Mouse (Mus musculus): ENCODE results near the gene BC035947.
"Not testable (repeated sequence)": the region's sequence is repeated elsewhere in the genome, so short reads cannot be mapped to it uniquely, and the experiment has no call there.

The BC035947 gene

DNA sequence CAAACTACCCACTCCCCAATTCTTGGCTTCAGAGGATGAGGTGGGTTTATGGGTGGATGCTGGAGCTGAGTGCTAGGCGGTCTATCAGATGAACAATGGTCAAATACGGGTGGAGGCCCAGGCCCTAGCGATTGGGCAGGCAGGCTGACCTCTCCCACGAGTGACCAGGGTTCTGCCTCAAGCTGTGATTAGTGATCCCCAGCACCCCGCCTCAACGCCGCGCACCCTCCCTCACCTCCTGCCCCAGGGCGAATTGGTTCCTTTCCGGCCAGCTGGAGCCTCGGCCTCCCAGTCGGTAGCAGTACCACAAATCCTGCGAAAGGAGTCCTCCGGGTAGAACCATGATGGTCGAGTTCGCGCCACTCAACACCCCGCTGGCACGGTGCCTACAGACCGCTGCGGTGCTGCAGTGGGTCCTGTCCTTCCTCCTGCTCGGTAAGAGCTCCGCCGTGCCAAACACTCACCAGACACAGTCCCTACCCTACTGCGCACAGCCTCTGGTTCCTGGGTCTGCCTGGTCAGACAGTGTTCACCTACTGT lies at the start of gene BC035947:
Gene BC035947, minus strand, starts transcription at position 538 of the 540 bp plus-strand sequence.
- DNase-seq (ENCODE audit: low read depth, low spot score): no peak

DNA sequence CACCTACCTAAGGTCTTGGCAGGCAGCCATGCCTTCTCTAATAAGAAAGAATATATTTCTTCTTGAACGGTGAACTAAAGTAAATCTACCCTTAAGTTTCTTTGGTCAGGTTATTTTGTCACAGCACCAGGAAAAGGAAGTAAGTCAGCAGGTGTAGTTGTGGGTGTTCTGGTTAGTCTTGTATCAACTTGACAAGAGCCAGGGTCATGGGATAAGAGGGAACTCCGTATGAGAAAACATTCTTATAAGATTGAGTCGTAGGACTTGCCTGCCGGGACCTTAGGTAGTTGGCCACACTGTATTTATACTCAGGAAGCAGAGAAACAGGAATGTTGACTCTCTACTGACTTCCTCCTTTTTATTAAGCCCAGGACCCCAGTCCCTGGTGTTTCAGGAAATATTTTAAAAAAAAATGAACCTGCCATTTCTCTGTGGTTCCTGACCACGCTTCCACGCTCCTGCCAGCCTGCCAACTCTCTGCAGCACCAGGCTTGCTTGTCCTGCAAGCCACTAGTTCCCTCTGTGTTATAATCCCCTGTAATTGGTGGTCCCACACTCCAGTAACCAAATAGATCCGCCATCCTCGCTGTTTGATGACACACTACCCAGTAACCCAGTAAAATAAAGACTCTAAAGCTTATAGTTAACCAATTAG lies 42.2 kb upstream of the BC035947 start:
- DNase-seq (ENCODE audit: low read depth, low spot score): no peak

DNA sequence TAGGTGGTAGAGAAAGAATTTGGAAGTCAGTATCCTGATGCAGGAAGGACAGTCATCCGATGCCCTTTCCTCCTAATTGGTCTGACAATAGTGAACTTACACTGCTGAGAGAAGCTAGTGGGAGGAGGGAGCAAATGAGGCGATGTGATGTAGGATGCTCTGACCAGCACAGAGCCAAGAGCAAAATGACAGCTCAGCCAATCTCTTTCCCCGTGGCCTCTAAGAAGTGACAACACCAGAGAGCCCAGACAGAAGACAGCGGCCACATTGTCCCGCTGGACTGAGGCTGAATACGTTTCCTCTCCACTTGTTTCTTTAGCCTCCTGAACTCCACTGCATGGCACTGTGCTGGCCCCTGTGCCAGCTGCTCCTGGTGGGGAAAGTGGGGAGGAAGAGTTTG lies 37.0 kb upstream of the BC035947 start:
- DNase-seq (ENCODE audit: low read depth, low spot score): no peak

DNA sequence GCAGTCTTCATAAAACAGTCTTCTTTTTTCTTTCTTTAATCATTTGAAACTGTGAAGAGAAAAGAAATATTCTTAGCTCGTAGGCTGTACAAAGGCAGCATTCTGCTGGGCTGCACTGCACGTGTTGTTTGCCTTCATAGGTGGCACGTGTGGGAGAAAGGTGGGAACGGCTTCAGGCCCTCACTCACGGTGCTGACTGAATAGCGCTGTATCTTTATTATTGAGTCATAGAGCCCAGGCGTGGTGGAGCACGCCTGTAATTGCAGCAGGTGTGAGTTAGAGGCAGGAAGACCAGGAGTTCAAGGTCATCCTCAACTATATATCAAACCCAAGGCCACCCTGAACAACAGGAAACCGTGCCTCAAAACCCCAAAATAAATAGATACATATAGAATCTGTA lies 34.3 kb upstream of the BC035947 start:
- DNase-seq (ENCODE audit: low read depth, low spot score): no peak

DNA sequence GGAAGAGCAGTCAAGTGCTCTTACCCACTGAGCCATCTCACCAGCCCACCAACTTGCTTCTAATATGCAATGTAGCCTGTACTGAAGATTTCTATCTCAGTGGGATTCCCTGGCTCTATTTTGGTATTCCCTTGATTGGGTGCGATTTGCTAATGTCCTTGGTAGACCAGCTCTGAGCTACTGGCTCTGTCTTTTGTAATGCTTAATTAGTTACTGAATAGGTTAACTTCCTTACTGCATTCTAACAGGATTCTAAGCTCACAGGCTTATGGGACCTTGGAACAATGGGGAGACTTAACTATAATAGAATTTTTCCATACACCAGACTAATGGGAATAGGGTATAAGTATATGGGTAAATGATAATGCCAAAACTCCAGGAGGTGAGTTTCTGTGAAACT lies 31.7 kb upstream of the BC035947 start:
- not testable (repeated sequence) for DNase-seq (ENCODE audit: low read depth, low spot score)

DNA sequence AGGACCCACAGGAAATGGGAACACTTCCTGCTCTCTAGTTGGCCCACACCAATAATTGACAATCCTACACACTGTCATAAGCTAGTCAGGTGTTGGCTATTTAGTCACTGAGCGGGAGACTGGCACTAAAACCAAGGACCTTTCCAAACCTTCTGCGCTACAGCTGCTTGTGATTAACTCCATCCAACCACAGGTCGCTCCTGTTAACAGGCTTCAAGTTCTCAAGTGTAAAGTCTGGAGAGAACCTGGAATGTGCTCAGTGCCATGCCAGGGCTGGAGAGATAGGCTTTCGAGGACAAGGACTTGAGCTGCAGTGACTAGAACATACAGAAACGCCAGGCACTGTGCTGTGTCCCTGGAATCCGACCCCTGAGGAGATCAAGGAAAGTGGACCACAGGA lies 27.2 kb upstream of the BC035947 start:
- peak; percentile 16 for DNase-seq (ENCODE audit: low read depth, low spot score)

DNA sequence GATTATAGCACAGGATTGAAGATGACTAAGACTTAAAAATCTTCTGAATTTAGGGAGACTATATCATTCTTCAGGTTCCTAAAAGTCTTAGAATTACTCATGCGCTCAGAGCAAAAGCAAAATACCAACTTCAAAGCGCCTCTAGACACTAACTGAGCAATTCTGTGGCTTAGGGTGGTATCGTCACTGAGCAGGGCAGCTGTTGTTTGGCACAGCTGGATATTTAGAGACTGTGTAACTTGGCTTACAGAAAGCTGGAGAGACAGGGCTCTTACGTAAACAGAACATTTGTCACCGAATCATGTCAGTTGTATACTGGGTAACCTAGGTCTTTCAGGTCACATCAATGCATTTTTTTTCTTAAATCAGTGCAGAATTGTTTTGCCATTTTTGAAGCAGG lies 26.4 kb upstream of the BC035947 start:
- peak; percentile 53 for DNase-seq (ENCODE audit: low read depth, low spot score)

DNA sequence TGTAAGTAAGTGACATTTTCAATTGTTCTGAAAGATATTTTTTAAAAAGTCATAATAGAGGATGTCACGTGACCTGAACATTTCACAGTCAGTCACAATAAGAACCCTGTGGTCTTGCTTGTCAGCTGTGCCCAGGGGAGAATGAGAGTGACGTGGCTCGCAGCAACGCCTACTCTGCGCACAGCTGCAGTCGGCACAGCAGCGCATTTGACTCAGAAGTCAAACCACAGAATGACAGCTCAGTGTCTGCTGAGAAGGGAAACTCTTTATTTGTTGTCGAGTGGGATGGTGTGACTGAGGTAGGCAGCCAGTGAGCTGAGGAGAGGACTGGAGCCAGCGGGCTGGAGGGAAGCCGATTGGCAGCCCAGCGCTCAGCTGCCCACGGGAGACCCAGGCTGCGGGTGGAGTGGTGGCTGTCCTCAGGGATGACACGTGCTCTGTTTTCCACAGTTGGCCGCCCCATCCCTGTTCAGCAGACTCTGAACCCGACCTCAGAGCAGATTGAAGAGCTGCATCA lies 25.6 kb upstream of the BC035947 start:
- peak; percentile 91 for DNase-seq (ENCODE audit: low read depth, low spot score)

DNA sequence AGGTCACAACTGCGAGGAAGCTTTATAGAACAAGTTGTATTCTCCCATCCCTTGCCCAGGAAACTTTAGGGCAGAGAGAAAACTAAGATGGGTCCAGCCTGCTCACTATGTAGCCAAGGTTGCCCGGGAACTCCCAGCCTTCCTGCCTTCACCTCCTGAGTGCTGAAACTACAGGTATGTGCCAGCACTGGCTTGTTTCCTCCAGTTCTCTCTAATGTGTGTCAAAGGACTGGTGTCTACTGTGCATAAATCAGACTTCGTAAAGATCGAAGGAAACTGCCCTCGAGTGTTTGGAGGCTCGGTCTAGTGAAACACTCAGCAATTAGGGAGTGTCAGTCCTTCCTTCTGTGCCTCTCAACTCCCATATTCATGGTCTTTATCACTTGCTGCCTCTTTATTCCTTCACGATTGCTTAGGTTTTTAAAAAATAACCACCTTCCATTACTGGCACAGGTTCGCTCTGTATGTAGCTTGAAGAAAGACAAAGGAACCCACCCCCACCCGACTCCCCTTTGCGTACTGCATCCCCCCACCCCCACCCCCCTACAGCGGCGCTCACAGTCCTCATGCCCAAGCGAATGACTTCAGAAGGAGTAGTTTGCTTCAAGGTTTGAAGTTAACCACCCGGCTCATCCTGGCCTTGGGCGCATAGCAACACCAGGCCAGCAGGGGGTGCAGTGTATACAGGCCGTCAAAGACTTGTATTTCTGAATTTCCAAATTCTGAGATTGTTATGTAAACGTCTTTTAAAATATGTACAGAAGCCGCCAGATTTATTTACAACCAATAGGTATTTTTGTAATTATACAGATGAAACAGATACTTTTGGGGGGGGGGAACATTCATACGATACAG lies 24.6 kb upstream of the BC035947 start:
- peak; percentile 82 for DNase-seq (ENCODE audit: low read depth, low spot score)

DNA sequence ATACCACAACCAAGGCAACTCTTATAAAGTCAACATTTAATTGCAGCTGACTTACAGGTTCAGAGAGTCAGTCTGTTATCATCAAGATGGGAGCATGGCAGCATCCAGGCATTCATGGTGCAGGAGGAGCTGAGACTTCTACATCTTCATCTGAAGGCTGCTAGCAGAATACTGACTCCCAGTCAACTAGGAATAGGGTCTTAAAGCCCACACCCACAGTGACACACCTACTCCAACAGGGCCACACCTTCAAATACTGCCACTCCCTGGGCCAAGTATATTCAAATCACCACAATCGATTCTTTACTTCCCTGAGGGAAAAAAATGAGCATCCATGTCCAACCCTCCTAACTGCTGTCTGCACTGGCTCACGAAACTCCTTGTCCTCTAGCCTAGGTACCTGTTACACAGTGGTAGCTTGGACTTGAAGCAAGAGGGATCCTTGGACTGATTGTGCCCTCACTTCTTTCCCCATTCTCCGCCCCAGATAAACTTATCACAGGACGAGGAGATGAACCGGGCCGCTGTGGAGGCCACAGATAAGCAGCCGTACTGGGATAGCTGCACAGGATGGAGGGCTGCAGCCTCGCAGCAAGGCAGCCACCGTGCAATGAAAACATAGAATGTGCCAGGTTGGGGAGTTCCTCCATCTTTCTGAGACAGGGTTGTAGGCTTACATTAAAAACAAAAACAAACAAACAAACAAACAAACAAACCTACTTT lies 22.6 kb upstream of the BC035947 start:
- no peak for DNase-seq (ENCODE audit: low read depth, low spot score)

DNA sequence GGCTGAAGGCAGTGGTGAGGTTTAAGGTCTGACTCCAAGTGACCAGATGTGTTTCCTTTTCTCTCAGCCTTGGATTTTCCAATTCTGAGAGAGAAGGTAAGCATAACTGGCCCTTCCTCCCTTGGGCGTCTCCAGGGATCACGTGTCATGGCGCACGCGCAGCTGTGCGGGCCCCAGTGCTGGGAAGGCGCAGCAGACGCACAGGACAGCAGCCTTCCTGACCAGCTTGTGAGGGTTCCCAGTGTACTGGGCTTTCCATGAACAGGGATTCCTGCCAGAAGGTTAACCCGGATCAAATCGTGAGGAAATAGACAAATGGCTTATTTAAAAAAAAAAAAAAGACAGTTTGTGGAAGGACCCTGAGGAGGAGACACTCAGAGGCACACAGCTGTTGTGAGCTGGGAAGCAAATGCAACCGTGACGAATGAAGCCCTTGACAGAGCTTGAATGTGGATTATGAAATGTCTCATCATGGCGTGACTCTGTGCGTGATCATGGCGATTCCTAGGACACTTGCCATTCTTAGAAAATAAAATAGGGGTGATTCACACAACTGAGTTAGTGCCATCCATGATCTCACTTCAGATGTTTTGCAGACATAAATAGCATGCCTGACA lies 20.3 kb upstream of the BC035947 start:
- peak; percentile 56 for DNase-seq (ENCODE audit: low read depth, low spot score)

DNA sequence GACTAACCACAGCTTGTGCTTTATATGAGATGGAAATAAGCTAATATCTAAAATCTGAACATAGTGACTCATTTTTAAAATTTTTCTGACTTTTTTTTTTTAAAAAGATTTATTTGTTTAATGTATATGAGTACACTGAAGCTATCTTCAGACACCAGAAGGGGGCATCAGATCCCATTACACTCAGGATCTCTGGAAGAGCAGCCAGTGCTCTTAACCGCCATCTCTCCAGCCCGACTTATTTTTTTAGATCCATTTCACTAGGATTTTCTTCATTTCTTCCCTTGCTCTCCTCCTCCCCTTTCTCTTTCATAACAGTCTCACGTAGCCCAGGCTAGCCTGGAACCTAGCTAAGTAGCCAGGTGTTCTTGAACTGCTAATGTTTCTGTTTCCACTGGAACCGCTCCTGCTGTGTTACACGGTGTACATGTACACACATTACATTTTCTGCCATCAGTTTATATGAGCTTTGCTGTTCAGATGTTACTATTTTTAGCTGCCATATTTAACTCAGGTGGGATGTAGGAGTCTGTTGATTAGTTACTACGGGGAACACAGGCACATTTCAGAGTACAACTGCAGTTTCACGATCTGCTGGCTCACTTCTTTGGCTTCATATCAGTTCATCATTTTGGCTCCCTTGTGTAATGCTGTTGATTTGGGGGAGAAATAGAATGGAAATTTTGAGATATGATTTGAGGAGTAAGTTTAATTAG lies 18.7 kb upstream of the BC035947 start:
- DNase-seq (ENCODE audit: low read depth, low spot score): no peak

DNA sequence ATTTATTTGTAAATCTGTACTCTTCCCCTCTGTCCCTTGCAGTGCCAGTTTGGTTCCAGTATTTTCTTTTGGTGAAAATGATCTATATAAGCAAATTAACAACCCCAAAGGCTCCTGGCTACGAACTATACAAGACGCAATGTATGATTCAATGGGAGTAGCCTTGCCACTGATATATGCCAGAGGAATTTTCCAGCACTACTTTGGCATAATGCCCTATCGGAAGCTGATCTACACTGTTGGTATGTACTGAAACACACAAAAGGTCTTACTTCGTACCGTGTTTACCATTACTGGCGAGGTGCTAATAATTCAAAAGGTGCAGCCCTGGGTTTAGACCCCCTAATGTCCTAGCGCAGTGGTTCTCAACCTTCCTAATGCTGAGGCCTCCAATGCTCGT lies 17.1 kb upstream of the BC035947 start:
- peak; percentile 56 for DNase-seq (ENCODE audit: low read depth, low spot score)

DNA sequence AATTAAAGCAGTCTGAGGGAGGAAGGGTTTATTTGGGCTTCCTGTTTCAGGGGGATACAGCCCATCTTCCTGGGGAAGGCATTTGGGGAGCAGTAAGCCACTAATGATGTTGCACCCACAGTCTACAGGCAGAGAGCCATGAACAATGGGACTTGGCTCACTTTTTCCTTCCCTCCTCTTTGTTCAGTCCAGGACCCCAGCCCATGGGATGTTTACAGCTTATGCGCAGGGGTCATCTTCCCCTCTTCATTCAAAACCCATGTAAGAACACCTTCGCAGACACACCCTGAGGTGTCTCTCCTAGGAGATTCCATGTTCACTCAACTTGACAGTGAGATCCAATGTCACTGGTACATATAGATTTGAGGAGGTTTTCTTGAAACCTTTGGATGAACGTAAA lies 16.4 kb upstream of the BC035947 start:
- DNase-seq (ENCODE audit: low read depth, low spot score): no peak

DNA sequence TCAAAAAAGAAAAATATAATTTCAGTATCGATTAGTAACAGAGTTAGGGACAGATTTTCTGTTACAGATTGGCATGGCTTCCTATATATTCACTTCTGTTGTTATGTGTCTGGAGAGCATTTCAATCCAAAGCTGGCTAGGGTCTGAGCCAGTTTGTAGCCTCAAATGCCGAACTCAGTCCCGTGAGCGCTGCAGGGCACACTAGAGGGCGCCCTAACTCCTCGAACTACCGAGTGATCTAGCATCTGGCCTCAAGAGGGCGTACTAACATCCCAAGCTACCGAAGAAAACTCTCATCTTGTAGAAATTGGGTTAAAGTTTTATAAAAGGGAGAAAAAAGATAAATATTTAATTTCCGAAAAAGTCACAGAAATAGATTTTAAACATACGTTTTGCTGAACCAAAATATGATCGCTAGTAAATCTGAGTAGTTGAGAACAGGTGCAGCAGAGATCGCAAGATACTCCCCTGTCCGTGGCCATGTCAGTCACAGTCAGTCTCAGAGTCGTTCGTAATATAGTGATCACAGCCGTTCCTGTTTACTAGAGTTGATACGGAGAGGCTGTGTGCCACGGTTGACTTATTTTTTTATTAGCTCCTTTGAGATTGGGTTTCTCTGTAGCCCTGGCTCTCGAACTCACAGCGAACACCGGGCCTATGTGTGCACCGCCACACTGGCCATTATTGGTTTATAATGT lies 13.4 kb upstream of the BC035947 start:
- peak; percentile 69 for DNase-seq (ENCODE audit: low read depth, low spot score)

DNA sequence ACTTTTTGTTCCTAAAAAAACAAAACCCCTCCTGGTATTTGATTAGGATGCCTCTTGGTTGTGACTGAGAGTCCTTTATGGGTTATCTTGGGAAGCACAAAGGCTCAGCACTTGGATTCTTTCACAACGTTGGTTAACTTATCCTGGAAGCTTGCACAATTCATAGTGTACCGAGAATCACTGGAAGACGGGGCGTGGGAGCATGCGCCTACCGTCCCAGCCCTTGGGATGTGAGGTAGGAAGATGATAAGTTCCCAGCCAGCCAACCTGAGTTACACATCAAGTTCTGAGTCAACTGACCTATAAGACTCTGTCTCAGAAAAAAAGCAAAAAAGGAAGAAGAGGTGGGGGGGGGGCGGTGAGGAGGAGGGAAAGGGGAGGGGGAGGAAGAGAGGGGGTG lies 6.9 kb upstream of the BC035947 start:
- DNase-seq (ENCODE audit: low read depth, low spot score): no peak

DNA sequence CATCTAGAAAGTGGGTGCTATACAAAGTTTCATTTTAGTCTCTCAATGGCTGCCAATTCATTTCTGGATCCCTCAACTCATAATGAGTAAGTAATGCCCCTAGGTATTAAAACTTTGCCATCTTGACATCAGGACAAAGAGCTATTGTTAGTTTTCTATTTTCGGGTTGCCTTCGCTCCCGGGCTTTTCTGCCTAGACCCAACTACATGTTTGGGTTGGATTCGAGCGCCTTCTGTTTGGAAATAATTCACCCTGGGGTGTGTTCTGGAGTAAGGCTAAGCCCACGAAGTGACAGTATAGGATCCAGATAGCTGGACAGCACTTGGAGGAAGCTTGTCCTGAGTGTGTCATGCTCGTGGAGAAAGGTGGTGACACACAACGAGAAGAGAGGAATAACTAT lies 798 bp upstream of the BC035947 start:
- DNase-seq (ENCODE audit: low read depth, low spot score): no peak

DNA sequence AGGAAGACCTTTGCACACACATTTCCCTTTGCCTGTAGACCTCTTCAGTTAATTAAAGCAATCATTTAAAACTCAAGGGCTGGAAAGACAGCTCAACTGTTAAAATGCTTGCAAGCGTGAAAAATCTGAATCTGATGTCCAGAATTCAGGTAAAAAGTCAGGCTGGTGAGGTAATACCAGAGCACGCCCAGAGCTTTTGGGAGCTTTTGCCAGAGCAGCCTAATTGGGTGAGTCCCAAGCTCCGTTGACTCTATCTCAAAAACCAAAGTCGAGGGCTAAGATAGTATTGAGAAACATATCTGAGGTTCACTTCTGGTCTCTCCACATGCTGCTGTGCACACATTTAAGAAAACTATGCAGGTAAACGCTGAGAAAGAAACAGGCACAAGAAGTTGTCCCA lies 1.1 kb downstream of the BC035947 start, which contains the start of gene Mogat1:
Gene Mogat1, plus strand, starts transcription at position 130 of the 400 bp plus-strand sequence.
- DNase-seq (ENCODE audit: low read depth, low spot score): no peak

DNA sequence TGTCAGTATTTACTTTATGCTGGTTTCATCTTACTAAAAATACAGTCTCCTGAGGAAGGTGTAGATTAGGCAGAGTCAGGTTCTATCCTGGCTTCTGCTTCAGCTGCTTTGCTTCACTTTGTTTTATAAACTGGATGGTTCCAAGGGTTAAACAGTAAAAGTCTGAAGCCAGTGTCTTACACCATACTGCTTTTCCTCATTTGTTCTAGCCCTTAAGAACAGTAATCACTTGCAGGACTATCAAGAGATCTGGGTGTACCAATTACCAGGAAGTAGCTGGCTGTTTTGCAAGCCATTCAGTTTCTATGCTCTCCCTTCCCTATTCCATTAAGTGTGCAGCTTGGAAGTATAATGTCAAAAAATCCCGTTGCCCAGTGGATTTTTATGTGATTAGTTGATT lies 4.8 kb downstream of the BC035947 start:
- DNase-seq (ENCODE audit: low read depth, low spot score): no peak

DNA sequence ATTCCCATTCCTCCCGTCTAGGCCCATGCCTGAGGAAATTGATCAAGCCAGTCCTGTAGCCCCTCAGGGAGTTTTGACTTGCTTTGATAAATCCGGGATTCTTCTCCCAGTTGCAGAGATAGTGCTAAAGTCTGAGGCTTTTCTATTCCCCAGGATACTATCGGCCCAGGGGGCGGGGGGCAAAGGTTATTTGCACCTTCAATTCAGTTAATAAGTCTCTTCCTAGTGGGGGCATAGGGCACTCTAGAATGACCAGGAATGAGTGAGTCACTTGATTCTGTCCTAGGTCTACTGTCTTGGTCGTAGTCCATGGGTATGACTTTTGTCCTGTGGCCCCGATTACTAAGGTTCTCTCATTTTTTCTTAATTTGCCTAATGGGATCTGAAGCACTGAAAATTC lies 9.4 kb downstream of the BC035947 start:
- no peak for DNase-seq (ENCODE audit: low read depth, low spot score)
